Mouse (Mus musculus) embryo, embryonic 10.5 days (tissue): Measurements from ENCODE around the gene Bbs9.
"Not testable (repeated sequence)": the region's sequence is repeated elsewhere in the genome, so short reads cannot be mapped to it uniquely, and the experiment has no call there.

Source experiments
- DNase-seq: peaks from one replicate; pipeline ENCODE4 v3.0.0-alpha.2; 2015; ENCODE audit warnings: low spot score

Bbs9 gene

GRCm38 (mm10) chr9:22475424-22475868 is at the start of gene Bbs9:
Gene Bbs9, plus strand, starts transcription at chr9:22475715.
- DNase-seq, result peak; percentile 96

- DNase-seq, result no peak
Measured at GRCm38 (mm10) chr9:22428028-22428665, 47.4 kb upstream of the Bbs9 start.

DNA sequence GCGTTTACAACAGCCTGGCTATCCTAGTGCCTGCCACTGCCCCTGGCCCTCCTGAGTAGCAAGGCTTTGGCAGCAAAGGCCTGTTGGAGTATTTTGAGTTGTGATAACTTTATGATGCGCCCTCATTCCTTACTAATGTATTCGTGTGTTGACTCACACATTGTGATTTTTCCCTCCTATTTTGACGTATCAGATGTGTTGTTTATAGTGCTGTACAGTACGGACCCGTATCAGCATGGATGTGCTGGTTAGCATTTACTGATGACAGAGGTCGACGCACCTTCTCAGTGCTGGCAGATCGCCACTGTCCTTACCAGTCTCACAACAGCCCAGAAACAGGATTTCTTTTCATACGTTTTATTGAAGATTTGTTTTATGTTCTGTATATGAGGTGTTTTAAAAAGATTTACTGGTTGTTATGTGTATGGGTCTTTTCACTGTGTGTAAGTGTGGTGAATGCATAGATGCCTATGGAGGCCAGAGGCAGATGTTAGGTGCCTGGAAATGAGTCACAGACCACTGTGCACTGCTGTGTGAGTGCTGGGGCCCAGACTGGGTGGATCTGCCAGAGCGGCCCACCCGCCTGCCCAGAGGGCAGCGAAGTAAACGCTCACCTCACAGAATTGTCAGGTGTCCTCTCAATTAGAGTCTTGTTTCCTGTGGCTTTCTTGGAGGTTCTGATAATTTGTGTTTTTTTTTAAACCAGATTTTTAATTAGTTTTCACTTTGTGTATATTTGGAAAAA is 46.7 kb upstream of the Bbs9 start:
- no peak for DNase-seq

- no peak for DNase-seq
Measured at GRCm38 (mm10) chr9:22429533-22430241, 45.8 kb upstream of the Bbs9 start.

DNA sequence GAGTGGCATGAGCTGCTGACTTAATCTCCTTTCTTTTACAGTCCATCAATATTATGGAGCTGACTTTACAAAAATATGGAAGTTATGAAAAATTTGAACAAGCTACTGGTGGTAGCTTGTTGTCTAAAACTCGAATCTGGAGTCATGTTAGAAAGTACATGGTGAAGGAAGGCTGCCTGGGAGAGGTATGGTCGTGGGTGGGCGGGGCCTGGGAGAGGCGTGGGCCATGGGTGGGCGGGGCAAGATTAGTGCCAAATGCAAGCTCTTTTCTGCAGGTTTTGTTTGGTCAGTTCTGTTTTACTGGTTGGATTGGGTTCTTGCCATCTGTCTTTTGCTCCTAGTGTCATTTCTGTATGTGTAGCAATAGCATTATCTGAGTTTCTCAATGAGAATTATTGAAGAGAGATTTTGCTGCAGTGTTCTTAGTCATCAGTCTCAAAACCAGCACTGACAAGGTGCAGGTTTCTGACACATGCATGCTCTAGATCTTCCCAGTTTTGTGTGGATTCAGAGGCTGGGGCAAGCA is 45.1 kb upstream of the Bbs9 start:
- peak; percentile 22 for DNase-seq

GRCm38 (mm10) chr9:22433221-22433620 is 42.3 kb upstream of the Bbs9 start:
- no peak for DNase-seq

DNA sequence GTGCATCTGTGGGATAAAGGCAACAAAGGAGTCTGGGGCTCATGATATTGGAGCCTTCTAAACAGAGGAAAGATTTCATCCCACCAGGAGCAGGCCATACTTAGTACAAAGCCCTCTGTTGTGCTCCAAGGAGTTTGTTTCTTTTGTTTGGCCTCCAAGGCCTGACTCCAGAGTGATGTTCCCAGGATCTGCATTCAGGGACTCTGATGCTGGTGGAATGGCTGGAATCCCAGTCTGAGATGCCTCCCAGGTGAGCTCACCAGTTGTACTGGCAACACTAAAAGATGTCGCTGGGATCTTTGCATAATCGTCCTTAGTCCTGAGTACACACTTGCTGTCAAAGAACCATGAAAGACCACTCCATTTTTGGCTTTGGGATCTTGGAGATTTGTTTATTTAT is 41.4 kb upstream of the Bbs9 start:
- no peak for DNase-seq

- no peak for DNase-seq
Measured at GRCm38 (mm10) chr9:22438826-22439225, 36.7 kb upstream of the Bbs9 start.

GRCm38 (mm10) chr9:22443157-22443556 is 32.4 kb upstream of the Bbs9 start:
- no peak for DNase-seq

- DNase-seq, result no peak
Measured at GRCm38 (mm10) chr9:22445123-22445522, 30.4 kb upstream of the Bbs9 start.

GRCm38 (mm10) chr9:22447213-22447612 is 28.3 kb upstream of the Bbs9 start:
- DNase-seq, result no peak

DNA sequence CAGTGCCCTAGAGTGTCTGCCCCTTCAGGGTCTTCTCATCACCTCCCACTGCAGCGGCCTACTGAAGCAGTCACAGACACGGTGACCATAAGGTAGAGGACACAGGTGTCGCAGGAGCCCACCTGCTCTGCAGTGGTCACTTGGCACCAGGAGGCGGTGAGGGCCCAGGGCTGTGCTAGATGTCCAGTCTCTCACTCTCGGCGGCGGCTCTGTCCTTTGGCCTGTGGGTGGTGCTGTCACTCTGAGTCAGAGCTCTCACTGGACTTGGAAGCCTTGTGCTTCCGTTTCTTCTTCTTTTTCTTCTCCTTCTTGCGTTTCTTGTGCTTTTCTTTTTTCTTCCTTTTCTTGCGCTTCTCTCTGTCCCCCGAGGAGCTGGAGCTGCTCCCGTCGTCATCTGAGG is 27.1 kb upstream of the Bbs9 start:
- no peak for DNase-seq

DNA sequence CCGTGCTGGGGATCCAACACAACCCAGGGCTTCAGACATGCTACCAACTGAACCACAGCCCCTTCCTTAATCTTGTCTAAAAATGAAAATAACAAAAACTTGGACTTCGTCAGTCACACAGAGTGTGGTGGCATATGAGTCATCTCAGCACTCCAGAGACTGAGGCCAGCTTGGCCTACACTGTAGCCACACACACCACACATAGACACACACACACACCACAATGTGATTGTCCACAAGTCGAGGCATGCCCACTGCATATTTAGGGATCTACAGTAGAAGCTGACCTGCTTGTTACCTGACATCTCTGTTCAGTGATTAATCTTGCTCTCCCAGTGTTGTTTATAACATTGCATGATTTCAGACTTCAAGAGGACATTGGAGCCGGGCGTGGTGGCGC is 26.3 kb upstream of the Bbs9 start:
- DNase-seq, result no peak

GRCm38 (mm10) chr9:22452697-22453096 is 22.8 kb upstream of the Bbs9 start:
- DNase-seq, result no peak

- no peak for DNase-seq
Measured at GRCm38 (mm10) chr9:22453501-22453924, 22.0 kb upstream of the Bbs9 start.

DNA sequence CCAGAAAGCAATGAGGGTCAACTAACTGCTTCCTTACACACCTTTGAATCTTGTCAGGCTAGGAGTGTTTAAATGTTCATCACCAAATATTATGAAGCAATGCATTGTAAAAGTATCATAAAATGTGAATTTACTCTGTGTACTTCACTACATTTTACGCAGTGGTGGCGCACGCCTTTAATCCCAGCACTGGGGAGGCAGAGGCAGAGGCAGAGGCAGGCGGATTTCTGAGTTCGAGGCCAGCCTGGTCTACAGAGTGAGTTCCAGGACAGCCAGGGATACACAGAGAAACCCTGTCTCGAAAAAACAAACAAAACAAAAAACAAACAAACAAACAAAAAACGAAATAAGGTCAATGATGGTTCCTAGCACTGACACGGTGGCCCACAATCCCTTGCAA is 21.5 kb upstream of the Bbs9 start, which contains the start of gene Gm17545:
Gene Gm17545 (plus strand): TSS at position 301 of the 400 bp plus-strand sequence.
- not testable (repeated sequence) for DNase-seq

DNA sequence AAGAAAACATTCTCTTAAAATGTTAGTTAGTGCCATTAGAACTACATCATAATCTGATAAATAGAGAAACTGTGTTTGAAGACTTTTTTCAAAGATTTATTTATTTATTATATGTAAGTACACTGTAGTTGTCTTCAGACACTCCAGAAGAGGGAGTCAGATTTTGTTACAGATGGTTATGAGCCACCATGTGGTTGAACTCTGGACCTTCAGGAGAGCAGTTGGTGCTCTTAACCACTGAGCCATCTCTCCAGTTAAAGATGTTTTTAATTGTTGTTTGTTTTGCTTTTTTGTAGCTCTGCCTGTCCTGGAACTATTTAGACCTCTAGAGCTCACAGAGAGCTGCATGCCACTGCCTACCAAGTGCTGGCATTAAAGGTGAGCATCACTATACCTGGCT is 20.5 kb upstream of the Bbs9 start:
- DNase-seq, result no peak

DNA sequence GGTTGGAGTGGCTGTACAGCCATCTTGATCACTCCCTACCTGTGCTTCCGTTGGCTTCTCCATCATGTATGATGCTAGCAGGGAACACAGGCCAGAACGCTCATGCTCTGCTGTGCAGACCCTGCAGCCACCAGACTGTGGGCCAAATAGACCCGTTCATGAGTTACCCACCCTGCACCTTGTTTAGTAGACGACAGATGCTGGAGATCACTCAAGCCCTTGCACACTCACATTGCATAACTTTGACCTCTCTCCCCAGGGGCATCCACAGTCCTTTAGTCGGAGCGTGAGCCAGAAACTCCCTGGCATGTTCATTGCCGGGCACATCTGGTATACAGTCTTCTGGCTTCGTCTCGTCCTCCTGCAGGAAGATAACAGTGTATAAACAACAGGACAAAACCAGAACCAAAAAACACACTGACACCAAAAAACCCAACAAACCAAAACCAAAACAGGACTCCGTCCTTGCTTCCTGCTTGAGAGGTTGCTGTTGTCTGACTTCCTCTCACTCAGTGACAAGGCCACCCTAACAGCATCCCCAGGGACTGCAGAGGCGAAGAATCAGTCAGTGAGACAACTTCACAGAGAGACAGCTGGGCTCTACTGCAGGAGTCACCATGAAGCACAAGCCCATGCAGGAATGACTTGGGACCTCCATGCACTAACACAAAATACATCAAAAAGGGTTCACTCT is 18.2 kb upstream of the Bbs9 start:
- DNase-seq, result no peak

DNA sequence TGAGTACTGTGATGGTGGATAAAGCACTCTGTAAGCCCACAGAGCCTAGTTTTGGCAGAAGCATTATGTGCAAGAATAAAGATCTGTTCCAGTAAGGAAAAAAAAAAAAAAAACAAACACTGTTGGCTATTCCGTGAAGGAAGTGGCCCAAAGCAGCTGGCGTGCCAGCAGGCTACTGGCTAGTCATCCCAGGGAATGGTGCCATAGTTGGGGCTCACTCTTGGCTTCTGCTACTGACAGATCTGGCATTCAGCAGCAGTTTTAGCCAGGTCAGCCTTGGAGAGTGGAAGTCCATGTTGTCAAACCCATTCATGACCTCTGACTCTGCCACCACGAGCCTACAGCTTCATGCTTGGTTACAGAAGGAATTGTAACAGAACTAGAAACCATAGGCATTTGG is 13.6 kb upstream of the Bbs9 start:
- DNase-seq, result no peak

DNA sequence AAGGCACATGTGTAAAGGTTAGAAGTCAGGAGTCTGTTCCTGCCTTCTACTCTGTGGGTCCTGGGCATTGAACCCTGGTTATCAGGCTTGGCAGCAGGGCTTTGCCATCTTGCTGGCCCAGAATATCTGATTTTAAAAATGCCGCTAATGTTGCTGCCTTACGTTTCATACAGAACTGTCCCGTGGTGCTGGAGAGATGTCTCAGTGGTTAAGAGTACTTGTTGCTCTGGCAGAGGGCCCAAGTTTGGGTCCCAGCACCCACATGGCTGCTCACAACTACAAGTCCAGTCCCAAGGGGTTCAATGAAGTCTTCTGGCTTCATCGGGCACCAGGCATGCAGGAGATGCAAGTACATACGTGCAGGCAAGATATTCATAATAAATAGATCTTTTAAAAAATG is 9.3 kb upstream of the Bbs9 start:
- DNase-seq, result no peak

GRCm38 (mm10) chr9:22467371-22468169 is 7.9 kb upstream of the Bbs9 start:
- peak; percentile 54 for DNase-seq
